Mouse (Mus musculus): ENCODE data around the gene Slc7a5. TPM values are rescaled to one million over a fixed set of nuclear protein-coding genes. Genes with fewer than 3 reads are reported as not detected.

Gene Slc7a5
- polyA plus RNA-seq, 1 experiment from 2014 or later, result 28.8 TPM

DNA sequence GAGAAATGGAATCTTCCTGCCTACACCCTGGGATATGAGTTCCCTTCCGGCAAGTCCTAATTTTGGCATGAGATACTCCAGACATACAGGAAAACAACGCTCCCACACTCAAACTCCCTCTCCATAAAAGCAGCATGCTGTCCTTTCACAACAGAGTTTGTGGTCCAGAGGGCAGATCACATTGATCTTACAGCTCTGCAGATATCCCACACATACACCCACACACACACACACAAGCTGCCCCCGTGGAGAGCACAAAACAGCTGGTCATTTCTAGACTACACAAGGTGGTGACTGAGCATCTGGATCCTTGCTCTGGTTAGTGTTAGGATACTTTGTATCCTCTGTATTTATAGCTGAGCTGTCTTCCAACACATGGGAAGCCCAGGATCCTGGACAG lies 32.4 kb downstream of the Slc7a5 start:
- 48% methylated on average over 3 of the region's 3 CpGs for WGBS
- Histone ChIP-seq H3K4me1 (ENCODE audit: insufficient read depth) (peaks cover 9% of the 10 kb centered on the region), H3K9me3 (ENCODE audit: low read depth, low read length) (no peaks in the 10 kb centered on the region), H3K36me3 (ENCODE audit: insufficient read depth) (no peaks in the 10 kb centered on the region), H3K27me3 (ENCODE audit: insufficient read depth, low read length) (no peaks in the 10 kb centered on the region), H3K4me2 (no peak overlapping the region), H3K9ac (no peak overlapping the region), H3K27ac (ENCODE audit: low read depth) (peak overlapping the region; percentile 26), H3K4me3 (ENCODE audit: low read depth, low read length) (no peak overlapping the region)
- no peak for DNase-seq
- ATAC-seq (ENCODE audit: insufficient read depth), result no peak
- TF ChIP-seq CTCF (IDR thresholded peaks at IDR 0.05; ENCODE audit: low read depth), result no peak

DNA sequence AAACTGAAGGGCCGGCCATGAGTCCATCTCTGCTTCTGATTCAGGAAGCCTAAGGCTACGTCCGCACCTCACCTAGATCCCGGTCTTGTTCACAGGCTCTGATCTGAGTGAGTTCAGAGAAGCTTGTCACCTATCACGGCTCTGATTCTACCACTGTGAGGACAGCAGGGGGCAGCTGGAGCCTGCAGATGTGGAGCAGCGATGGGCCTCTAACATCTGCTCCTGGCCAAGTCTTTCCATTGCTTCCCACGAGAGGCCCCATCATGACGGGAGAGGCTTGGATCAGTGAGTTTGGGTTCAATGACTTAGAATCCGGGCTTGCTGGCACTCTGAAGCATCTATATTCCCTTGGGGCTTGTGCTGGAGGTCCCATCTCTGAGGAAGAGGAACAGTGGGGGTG lies 33.5 kb downstream of the Slc7a5 start:
- peak; percentile 55 for ATAC-seq (ENCODE audit: insufficient read depth)
- Histone ChIP-seq H3K27ac (ENCODE audit: low read depth) (no peak overlapping the region), H3K4me3 (ENCODE audit: low read depth, low read length) (no peak overlapping the region), H3K9ac (no peak overlapping the region), H3K27me3 (ENCODE audit: insufficient read depth, low read length) (no peaks in the 10 kb centered on the region), H3K4me2 (no peak overlapping the region), H3K4me1 (ENCODE audit: insufficient read depth) (peaks cover 9% of the 10 kb centered on the region), H3K9me3 (ENCODE audit: low read depth, low read length) (no peaks in the 10 kb centered on the region), H3K36me3 (ENCODE audit: insufficient read depth) (no peaks in the 10 kb centered on the region)
- peak; percentile 83 for DNase-seq
- 43% methylated on average over 9 of the region's 9 CpGs for WGBS
- peak; percentile 83 for TF ChIP-seq CTCF (IDR thresholded peaks at IDR 0.05; ENCODE audit: low read depth)

GRCm38 (mm10) chr8:121871833-121872440 lies 35.6 kb downstream of the Slc7a5 start:
- no peak overlapping the region for H3K4me2 ChIP-seq
- no peak overlapping the region for H3K27ac ChIP-seq (ENCODE audit: low read depth)
- H3K9ac ChIP-seq, result no peak overlapping the region
- no peak overlapping the region for H3K4me3 ChIP-seq (ENCODE audit: low read depth, low read length)
- no peak for TF ChIP-seq CTCF (IDR thresholded peaks at IDR 0.05; ENCODE audit: low read depth)
- WGBS, result 16% methylated on average over 10 of the region's 10 CpGs
- peak; percentile 65 for DNase-seq
- peak; percentile 32; the same call in 1 of the 2 replicates for ATAC-seq (ENCODE audit: insufficient read depth)
- no peaks in the 10 kb centered on the region for H3K9me3 ChIP-seq (ENCODE audit: low read depth, low read length)
- H3K4me1 ChIP-seq (ENCODE audit: insufficient read depth), result peaks cover 9% of the 10 kb centered on the region
- no peaks in the 10 kb centered on the region for H3K27me3 ChIP-seq (ENCODE audit: insufficient read depth, low read length)
- H3K36me3 ChIP-seq (ENCODE audit: insufficient read depth), result no peaks in the 10 kb centered on the region

DNA sequence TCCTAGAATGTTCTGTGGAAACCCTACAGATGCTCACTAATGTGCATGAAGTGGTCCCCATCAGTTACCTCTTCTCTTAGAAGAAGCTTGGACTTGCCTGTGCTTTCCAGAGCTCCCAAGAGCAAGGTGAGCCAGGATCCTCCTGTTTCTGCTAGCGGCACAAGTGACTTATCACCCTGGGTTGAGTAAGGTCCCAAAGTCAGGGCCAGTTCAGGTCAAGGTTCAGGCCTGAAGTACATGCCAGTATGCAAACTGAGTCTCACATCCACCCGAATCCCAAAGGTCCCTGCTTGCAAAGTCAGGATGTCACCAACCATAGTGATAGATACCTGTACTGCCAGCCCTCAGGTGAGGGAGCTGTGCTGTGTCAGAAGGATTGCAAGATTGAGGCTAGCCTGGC lies 37.3 kb downstream of the Slc7a5 start:
- no peak for ATAC-seq (ENCODE audit: insufficient read depth)
- DNase-seq, result no peak
- H3K9ac ChIP-seq, result no peak overlapping the region
- H3K4me1 ChIP-seq (ENCODE audit: insufficient read depth), result peaks cover 9% of the 10 kb centered on the region
- H3K4me2 ChIP-seq, result no peak overlapping the region
- H3K9me3 ChIP-seq (ENCODE audit: low read depth, low read length), result no peaks in the 10 kb centered on the region
- no peak for TF ChIP-seq CTCF (IDR thresholded peaks at IDR 0.05; ENCODE audit: low read depth)
- no peak overlapping the region for H3K4me3 ChIP-seq (ENCODE audit: low read depth, low read length)
- H3K27ac ChIP-seq (ENCODE audit: low read depth), result no peak overlapping the region
- H3K27me3 ChIP-seq (ENCODE audit: insufficient read depth, low read length), result no peaks in the 10 kb centered on the region
- H3K36me3 ChIP-seq (ENCODE audit: insufficient read depth), result no peaks in the 10 kb centered on the region
- 86% methylated on average over 2 of the region's 2 CpGs for WGBS

GRCm38 (mm10) chr8:121868896-121869295 lies 38.6 kb downstream of the Slc7a5 start:
- H3K27ac ChIP-seq (ENCODE audit: low read depth), result no peak overlapping the region
- H3K27me3 ChIP-seq (ENCODE audit: insufficient read depth, low read length), result no peaks in the 10 kb centered on the region
- no peak overlapping the region for H3K9ac ChIP-seq
- H3K36me3 ChIP-seq (ENCODE audit: insufficient read depth), result no peaks in the 10 kb centered on the region
- ATAC-seq (ENCODE audit: insufficient read depth) (no peak), DNase-seq (no peak)
- H3K4me3 ChIP-seq (ENCODE audit: low read depth, low read length), result no peak overlapping the region
- no peak overlapping the region for H3K4me2 ChIP-seq
- no peak for TF ChIP-seq CTCF (IDR thresholded peaks at IDR 0.05; ENCODE audit: low read depth)
- H3K9me3 ChIP-seq (ENCODE audit: low read depth, low read length), result no peaks in the 10 kb centered on the region
- H3K4me1 ChIP-seq (ENCODE audit: insufficient read depth), result peaks cover 9% of the 10 kb centered on the region
- WGBS, result 82% methylated on average over 7 of the region's 7 CpGs

- DNase-seq, result no peak
- H3K4me1 ChIP-seq (ENCODE audit: insufficient read depth), result peaks cover 9% of the 10 kb centered on the region
- no peak for ATAC-seq (ENCODE audit: insufficient read depth)
- H3K9me3 ChIP-seq (ENCODE audit: low read depth, low read length), result no peaks in the 10 kb centered on the region
- no peak overlapping the region for H3K4me2 ChIP-seq
- no peaks in the 10 kb centered on the region for H3K27me3 ChIP-seq (ENCODE audit: insufficient read depth, low read length)
- no peaks in the 10 kb centered on the region for H3K36me3 ChIP-seq (ENCODE audit: insufficient read depth)
- no peak overlapping the region for H3K4me3 ChIP-seq (ENCODE audit: low read depth, low read length)
- no peak overlapping the region for H3K27ac ChIP-seq (ENCODE audit: low read depth)
- H3K9ac ChIP-seq, result no peak overlapping the region
- 86% methylated on average over 5 of the region's 5 CpGs for WGBS
- no peak for TF ChIP-seq CTCF (IDR thresholded peaks at IDR 0.05; ENCODE audit: low read depth)
These were observed 39.3 kb downstream of the Slc7a5 start for GRCm38 (mm10) chr8:121868196-121868595.

DNA sequence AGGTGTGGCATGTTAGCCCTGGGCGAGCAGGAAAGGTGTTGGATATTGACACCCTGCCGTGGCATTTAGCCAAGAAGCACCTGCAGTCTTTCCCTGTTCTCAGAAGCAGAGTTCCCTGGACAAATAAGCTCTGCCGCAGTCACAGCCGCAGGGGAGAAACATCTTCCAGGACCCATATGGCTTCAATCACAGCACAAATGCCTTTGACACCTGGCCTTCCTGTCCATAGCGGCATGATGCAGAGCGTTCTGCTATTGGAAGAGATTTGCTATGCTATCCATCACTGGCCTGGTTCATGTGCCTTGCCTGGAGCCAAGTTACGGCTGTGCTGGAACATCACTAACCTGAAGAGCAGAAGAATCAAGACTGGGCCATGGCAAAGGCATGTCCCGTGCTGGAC lies 42.1 kb downstream of the Slc7a5 start:
- no peak overlapping the region for H3K4me3 ChIP-seq (ENCODE audit: low read depth, low read length)
- H3K4me2 ChIP-seq, result no peak overlapping the region
- H3K4me1 ChIP-seq (ENCODE audit: insufficient read depth), result no peaks in the 10 kb centered on the region
- H3K27me3 ChIP-seq (ENCODE audit: insufficient read depth, low read length), result no peaks in the 10 kb centered on the region
- no peak overlapping the region for H3K27ac ChIP-seq (ENCODE audit: low read depth)
- no peak for ATAC-seq (ENCODE audit: insufficient read depth)
- DNase-seq, result no peak
- H3K36me3 ChIP-seq (ENCODE audit: insufficient read depth), result no peaks in the 10 kb centered on the region
- H3K9ac ChIP-seq, result no peak overlapping the region
- TF ChIP-seq CTCF (IDR thresholded peaks at IDR 0.05; ENCODE audit: low read depth), result no peak
- H3K9me3 ChIP-seq (ENCODE audit: low read depth, low read length), result no peaks in the 10 kb centered on the region
- WGBS, result 47% methylated on average over 8 of the region's 8 CpGs
